Mouse (Mus musculus): Measurements from ENCODE around the gene Zfyve16. TPM values are rescaled to one million over a fixed set of nuclear protein-coding genes. Genes with fewer than 3 reads are reported as not detected.

Zfyve16 gene
- total and polyA plus RNA-seq, 3 experiments, result 4.1 to 4.5 TPM; not detected in 1

DNA sequence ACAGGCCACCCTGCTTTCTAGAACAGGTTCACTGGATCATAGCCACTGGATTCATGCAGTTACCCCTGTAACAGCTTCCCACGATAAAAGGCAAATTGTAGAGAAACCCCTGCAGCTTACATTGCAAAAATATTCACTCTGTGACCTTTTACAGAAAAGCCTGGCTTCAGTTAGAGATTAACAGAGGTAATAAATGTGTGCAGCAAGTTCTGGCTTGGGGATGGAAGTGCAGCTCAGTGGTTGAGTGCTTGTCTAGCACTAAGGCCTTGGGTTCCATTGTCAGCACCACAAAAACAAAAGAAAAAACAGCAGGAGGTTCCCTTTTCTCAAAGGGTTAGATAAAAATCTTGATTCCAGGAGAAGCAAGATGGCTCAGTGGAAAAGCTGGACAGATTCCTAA is 38.7 kb downstream of the Zfyve16 start:
- TF ChIP-seq RAD21 (IDR thresholded peaks at IDR 0.05; ENCODE audit: low read depth, low read length) (no peak), MAZ (IDR thresholded peaks at IDR 0.05; ENCODE audit: low read depth, low read length) (no peak), RCOR1 (IDR thresholded peaks at IDR 0.05; ENCODE audit: low read depth, low read length) (no peak), ZKSCAN1 (IDR thresholded peaks at IDR 0.05; ENCODE audit: low read depth, low read length) (no peak), ZNF384 (IDR thresholded peaks at IDR 0.05; ENCODE audit: low read depth, low read length) (no peak), USF2 (IDR thresholded peaks at IDR 0.05; ENCODE audit: borderline replicate concordance in 1 of 2, insufficient read depth in 1 of 2, low read depth in 1 of 2, low read length in 2 of 2) (no peak), EP300 (IDR thresholded peaks at IDR 0.05; ENCODE audit: low read depth in 1 of 2, low read length in 2 of 2) (no peak), SMC3 (IDR thresholded peaks at IDR 0.05; ENCODE audit: low read depth, low read length) (no peak), MAX (IDR thresholded peaks at IDR 0.05; ENCODE audit: low read length) (no peak), CHD2 (IDR thresholded peaks at IDR 0.05; ENCODE audit: low read length) (no peak), GABPA (IDR thresholded peaks at IDR 0.05; ENCODE audit: low read depth, low read length) (no peak), USF1 (IDR thresholded peaks at IDR 0.05; ENCODE audit: low read depth, low read length) (no peak), POLR2AphosphoS2 (IDR thresholded peaks at IDR 0.05; ENCODE audit: low read length) (no peak), E2F4 (IDR thresholded peaks at IDR 0.05; ENCODE audit: borderline replicate concordance, low read depth, low read length) (no peak), ZMIZ1 (IDR thresholded peaks at IDR 0.05; ENCODE audit: low read depth, low read length) (no peak), MXI1 (IDR thresholded peaks at IDR 0.05; ENCODE audit: low read depth, low read length) (no peak), POLR2AphosphoS5 (IDR thresholded peaks at IDR 0.05; ENCODE audit: borderline replicate concordance, low read depth, low read length) (no peak), UBTF (IDR thresholded peaks at IDR 0.05; ENCODE audit: borderline replicate concordance, insufficient read depth, low read depth, low read length) (no peak), NELFE (IDR thresholded peaks at IDR 0.05; ENCODE audit: low read depth, low read length) (no peak)
- Histone ChIP-seq H3K27ac (ENCODE audit: control insufficient read depth, low read depth, low read length) (no peak overlapping the region), H3K27me3 (ENCODE audit: control insufficient read depth in 1 of 2, insufficient read depth in 2 of 2, low read length in 2 of 2) (no peaks in the 10 kb centered on the region), H3K9ac (ENCODE audit: control insufficient read depth, low read depth, low read length, poor library complexity, severe bottlenecking) (no peak overlapping the region), H3K36me3 (ENCODE audit: control insufficient read depth in 1 of 2, insufficient read depth in 2 of 2, low read length in 2 of 2) (peaks cover 0 to 2% of the 10 kb centered on the region in 2 experiments; a peak in 1 of 4 replicates), H3K9me3 (replicated peaks; ENCODE audit: insufficient read depth, low read length) (no peaks in the 10 kb centered on the region), H3K79me2 (ENCODE audit: control insufficient read depth, insufficient read depth, low read length, poor library complexity) (no peaks in the 10 kb centered on the region), H3K4me3 (ENCODE audit: control insufficient read depth in 1 of 2, insufficient read depth in 1 of 2, low read depth in 2 of 2, low read length in 2 of 2) (no peak overlapping the region), H3K4me1 (ENCODE audit: control insufficient read depth in 1 of 2, insufficient read depth in 2 of 2, low read length in 2 of 2) (no peaks in the 10 kb centered on the region)
- DNase-seq (ENCODE audit: low read depth, low spot score), result no peak

DNA sequence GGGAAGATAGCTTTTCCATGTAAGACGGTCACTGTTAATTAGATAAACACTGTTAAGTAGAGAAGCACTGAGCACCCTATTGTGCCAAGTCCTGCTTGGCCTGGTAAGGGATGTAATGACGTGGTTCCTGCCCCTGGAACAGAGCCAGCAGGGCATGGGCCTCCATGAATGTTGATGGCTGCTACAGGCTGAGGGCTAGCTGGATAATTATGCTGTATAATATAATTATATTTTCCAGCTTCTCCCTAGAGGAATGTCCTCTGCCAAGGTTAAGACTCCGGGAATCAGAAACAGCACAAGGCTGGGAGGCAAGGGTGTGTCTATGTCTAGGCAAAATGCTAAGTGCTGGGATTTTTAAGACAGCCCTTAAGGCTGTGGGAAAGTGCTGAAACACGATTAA is 39.9 kb downstream of the Zfyve16 start:
- no peak for DNase-seq (ENCODE audit: low read depth, low spot score)
- TF ChIP-seq USF2 (IDR thresholded peaks at IDR 0.05; ENCODE audit: borderline replicate concordance in 1 of 2, insufficient read depth in 1 of 2, low read depth in 1 of 2, low read length in 2 of 2) (no peak), SMC3 (IDR thresholded peaks at IDR 0.05; ENCODE audit: low read depth, low read length) (no peak), TBP (IDR thresholded peaks at IDR 0.05; ENCODE audit: low read depth, low read length) (no peak), KAT2A (conservative IDR thresholded peaks at IDR 0.05; ENCODE audit: low read depth, low read length) (no peak), ZC3H11A (IDR thresholded peaks at IDR 0.05; ENCODE audit: low read depth, low read length) (no peak), MYB (IDR thresholded peaks at IDR 0.05; ENCODE audit: low read depth, low read length) (no peak), GATA1 (IDR thresholded peaks at IDR 0.05; ENCODE audit: low read depth, low read length) (no peak), USF1 (IDR thresholded peaks at IDR 0.05; ENCODE audit: low read depth, low read length) (no peak), RAD21 (IDR thresholded peaks at IDR 0.05; ENCODE audit: low read depth, low read length) (no peak), CHD1 (IDR thresholded peaks at IDR 0.05; ENCODE audit: low read depth, low read length) (no peak), BHLHE40 (IDR thresholded peaks at IDR 0.05; ENCODE audit: borderline replicate concordance, low read depth, low read length) (no peak), MAZ (IDR thresholded peaks at IDR 0.05; ENCODE audit: low read depth, low read length) (no peak), MYC (IDR thresholded peaks at IDR 0.05; ENCODE audit: low read depth, low read length) (no peak), POLR2AphosphoS2 (IDR thresholded peaks at IDR 0.05; ENCODE audit: low read length) (no peak), EP300 (IDR thresholded peaks at IDR 0.05; ENCODE audit: low read depth in 1 of 2, low read length in 2 of 2) (no peak)
- Histone ChIP-seq H3K27me3 (ENCODE audit: control insufficient read depth in 1 of 2, insufficient read depth in 2 of 2, low read length in 2 of 2) (no peaks in the 10 kb centered on the region), H3K4me3 (ENCODE audit: control insufficient read depth in 1 of 2, insufficient read depth in 1 of 2, low read depth in 2 of 2, low read length in 2 of 2) (no peak overlapping the region), H3K79me2 (ENCODE audit: control insufficient read depth, insufficient read depth, low read length, poor library complexity) (no peaks in the 10 kb centered on the region), H3K9ac (ENCODE audit: control insufficient read depth, low read depth, low read length, poor library complexity, severe bottlenecking) (no peak overlapping the region), H3K27ac (ENCODE audit: control insufficient read depth, low read depth, low read length) (no peak overlapping the region), H3K36me3 (ENCODE audit: control insufficient read depth in 1 of 2, insufficient read depth in 2 of 2, low read length in 2 of 2) (peaks cover 0 to 2% of the 10 kb centered on the region in 2 experiments; a peak in 1 of 4 replicates), H3K4me1 (ENCODE audit: control insufficient read depth in 1 of 2, insufficient read depth in 2 of 2, low read length in 2 of 2) (no peaks in the 10 kb centered on the region), H3K9me3 (replicated peaks; ENCODE audit: insufficient read depth, low read length) (no peaks in the 10 kb centered on the region)

All from MEL (cell line).